Mouse (Mus musculus) thymus, postnatal 25 days (tissue): ENCODE results near the gene Shank3.
A peak's percentile ranks its signal among the peaks of the same experiment; 100 is the strongest.

ENCODE experiments used
- DNase-seq: peaks from one replicate; pipeline ENCODE4 v3.0.0; 2022

Shank3 gene

DNA sequence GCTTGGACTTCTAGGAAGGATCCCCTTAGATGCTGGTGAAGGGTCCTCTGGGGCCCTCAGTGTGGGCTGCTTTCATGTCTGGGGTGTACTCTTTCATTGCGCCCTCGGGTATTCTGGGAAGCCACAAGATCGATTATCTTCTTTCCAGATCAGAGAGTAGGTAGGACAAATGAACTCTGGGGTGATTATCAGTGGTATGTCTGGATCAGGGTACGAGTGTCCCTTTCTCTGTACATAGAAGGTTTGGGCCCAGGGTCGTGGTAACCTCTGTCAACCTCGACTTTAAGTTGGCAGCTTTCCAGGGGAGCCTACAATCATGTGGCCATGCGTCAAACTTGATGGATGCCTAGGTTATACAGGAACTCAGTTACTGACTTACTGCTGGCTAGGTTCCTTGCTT is 26.5 kb downstream of the Shank3 start:
- no peak for DNase-seq

DNA sequence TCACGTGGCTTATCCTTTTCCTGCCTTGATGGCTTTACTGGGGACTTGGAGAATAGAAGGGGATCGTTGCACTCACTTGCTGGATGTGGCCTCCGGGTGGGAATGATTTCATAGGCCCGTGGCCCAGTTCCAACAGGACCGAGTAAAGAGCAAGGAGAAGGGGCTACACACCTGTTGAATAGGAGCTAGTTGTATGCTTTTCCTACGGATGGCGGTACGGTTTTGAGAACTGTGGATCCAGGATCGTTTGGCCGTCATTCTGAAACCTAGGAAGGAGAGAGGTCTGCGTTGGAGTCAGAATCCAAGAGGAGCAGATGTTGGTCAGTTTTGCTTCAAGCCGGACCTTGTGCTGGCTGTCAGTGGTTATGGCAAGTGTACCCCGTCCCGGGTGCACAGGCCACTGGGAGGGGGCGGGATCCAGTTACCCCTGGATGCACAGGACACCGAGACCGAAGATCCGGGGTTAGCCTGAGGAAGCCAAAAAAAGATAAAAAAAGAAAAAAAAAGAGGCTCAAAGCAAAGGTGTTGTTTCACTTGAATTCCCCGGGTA is 27.4 kb downstream of the Shank3 start:
- no peak for DNase-seq

DNA sequence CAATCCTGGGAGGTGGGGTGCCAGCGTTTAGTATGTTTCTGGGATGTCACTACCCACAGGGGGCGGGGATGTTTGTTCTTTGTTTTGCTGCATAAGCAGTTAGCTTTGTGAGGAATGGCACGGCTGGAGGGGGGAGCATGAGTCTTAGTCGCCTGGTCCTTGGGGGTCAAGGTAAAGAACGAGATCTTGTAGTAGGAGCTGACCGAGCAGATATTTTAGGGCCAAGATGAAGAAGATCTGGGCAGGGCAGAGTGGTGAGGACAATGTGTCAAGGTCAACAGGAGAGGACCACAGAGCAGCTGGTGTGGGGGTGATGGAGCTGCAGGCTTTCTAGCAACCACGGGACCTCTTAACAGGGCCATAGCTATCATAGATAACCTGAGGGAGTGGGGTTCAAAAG is 28.0 kb downstream of the Shank3 start:
- no peak for DNase-seq

DNA sequence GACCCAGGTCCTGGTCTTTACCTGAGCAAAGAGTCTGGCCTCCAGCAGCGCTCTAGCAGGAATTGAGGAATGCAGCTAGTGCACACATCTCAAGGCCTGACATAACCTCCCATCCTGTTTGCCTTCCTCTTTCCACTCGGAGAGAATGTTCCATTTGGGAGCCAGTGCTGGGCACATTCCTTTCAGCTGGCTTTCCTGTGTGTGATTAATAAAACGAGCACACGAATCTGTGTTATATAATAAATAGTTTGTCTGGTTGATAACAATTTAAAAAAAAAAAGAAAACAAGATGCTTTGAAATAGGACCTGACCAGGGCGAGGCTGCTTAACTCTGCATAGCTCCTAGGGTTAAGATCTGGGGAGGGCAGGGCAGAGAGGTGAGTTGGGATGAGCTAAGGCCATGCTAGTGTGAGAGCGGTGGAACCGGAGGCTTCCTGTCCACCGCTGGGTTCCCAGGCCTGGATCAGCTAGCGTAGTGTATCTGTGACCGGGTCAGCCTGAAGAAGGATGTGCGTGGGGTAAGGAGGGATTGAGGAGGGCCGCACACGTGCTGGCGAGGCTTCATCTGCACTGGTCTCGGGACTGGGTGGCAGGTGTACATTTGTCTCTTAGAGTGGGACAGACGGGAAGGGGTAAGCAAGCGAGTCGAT is 28.9 kb downstream of the Shank3 start:
- no peak for DNase-seq

DNA sequence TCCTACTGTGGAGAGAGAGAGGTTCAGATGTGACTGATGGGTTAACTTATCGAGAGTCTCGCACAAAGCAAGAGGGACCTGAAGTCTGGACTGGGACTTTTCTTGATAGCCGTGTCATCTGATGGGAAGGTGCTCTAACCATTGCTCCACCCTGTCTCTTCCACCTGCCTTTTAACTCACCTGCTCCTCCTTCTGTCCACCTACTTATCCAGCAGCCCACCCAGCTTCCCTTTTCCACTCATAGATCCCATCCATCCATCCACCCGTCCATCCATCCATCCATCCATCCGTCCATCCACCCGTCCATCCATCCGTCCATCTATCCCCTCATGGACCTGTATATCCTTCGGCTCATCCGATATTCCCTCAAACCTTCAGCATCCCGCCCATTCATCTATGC is 29.5 kb downstream of the Shank3 start:
- no peak for DNase-seq

DNA sequence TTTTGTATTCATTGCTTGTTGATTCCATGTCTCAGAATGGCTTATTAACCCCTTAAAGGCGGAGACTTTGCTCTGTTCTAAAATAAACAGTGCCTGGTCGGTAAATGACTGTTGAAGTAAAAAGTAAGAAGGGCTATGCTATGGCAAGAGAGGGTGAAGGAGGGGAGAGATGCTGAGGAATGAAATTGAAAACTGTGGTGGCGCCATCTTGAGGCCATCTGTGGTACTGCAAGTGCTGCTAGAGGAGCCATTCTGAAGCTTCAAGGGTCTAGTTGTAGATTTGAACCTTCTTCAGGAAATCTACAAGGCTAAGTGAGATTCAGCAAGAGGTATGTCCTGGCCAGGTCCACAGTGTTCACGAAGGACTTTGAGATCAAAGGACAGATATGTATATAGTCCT is 30.9 kb downstream of the Shank3 start:
- DNase-seq = peak; percentile 44

DNA sequence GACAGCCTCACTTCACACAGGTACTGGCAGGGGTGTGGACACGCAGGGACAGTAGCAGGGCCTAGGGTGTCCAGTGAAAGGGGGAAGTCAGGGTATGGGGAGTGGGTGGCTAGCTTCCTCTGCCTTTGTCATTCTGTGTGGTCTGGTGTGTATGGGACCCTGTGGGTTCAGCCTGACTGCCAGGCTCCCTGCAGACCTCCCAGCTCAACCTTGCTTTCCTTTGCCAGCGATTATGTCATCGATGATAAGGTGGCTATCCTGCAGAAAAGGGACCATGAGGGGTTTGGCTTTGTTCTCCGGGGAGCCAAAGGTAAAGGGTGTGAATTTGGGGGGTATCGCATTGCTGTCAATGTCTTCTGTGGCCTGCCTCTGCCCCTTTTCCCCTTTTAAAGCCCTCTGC is 32.0 kb downstream of the Shank3 start:
- DNase-seq = no peak

DNA sequence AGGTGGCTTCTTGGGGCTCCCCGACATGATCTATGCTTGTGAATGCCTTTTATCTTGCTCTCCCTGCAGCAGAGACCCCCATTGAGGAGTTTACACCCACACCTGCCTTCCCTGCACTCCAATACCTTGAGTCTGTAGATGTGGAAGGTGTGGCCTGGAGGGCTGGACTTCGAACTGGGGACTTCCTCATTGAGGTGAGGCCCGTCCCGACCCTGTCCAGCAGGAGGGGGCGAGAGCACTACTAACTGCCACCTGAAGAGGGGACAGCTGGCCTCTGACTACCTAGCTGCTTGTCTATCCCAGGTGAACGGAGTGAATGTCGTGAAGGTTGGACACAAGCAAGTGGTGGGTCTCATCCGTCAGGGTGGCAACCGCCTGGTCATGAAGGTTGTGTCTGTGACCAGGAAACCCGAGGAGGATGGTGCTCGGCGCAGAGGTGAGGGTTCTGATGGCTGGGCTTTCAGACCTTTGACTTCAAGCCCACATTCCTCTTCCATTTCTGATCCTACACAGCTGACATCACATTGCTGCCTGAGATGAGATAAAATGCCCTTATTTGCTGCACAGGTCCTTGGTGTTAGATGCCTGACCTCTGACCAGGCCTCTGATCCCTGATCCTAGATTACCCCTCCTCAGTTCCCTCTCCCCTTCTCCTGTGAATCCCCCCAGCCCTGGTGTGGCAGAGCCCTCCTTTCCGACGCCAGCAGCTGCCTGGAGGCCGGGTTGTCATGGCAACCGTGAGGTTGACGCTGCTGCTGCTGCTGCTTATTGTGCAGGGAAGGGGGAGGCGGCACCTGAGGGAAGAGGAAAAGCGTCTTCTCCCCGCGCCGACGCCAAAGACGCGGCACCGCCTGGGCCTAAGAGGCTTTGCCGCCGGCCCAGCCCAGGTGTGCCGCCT is 32.9 kb downstream of the Shank3 start:
- no peak for DNase-seq

DNA sequence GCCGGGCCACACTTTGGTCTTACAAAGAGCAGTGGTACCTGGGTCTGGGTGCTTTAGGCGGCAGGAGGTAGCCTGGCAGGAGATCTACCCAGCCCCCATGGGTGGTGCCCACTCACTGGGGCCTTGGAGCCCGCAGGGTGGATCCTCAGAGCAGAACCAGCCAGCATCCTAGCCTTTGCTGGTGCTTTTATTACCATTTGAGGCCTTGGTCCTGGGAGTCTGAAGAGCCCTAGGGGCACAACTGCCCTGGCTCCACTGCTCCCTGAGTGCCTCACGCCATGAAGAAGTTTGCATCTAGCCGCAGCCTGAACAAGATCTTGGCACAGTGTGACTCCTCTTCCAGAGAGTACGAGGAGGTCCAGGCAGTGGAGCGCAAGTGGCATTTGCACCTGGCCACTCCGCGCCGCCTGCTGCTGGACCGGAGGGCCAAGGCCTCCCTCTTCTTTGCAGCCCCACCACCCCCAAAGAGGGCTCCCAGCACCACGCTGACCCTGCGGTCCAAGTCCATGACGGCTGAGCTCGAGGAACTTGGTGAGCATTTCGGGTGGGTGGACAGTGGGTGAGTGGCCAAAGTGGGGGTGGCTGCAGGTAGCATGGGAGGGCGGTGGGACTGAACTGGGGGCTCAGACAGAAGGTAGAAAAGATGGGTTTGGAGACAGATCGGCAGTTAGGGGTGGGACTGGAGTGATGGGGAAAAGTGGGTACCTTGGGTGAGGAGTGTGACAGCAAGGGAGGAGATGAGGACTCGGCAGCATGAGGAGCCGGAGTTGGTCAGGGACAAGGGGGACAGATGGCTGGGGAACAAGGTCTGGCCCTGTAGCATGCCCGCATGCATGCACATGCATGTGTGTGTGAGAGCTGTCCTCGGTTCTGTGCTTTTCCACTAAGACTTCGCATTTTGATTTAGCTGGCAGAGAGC is 33.8 kb downstream of the Shank3 start:
- DNase-seq = no peak

DNA sequence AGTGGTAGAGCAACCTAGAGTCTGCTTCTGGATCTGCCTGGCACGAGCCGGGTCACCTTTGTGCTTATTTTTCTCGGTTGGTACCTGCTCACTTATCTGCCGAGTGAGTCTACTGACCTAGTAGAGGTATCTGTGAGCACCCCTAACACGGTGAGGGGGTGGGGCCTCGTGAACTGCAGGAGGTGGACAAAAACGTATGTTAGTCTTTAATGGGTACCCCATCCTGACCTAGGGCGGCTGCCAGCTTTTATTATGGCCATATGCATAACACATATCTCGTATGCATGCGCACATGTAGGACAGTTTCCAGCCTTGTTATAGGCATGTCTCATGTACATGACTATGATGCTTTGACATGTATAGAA is 34.4 kb downstream of the Shank3 start:
- DNase-seq = no peak

DNA sequence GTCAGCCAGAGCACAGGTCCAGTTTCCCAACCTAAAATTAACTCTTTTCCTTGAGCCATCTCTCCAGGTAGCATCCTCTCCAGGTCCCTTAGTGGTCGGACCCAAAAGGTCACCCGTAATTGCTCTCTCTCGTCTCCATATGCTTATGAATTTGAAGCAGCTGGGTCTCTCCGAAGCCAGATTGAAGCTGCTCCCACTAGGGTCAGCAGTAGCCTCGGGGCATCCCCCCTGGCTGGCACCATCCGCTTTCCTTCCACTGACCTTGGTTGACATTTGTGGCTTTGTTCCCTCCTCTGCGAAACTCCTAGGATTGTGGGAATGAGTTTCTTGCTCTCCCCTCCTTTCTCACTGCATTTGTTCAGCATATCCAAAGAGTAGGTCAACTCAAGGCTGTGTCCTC is 44.7 kb downstream of the Shank3 start:
- no peak for DNase-seq

DNA sequence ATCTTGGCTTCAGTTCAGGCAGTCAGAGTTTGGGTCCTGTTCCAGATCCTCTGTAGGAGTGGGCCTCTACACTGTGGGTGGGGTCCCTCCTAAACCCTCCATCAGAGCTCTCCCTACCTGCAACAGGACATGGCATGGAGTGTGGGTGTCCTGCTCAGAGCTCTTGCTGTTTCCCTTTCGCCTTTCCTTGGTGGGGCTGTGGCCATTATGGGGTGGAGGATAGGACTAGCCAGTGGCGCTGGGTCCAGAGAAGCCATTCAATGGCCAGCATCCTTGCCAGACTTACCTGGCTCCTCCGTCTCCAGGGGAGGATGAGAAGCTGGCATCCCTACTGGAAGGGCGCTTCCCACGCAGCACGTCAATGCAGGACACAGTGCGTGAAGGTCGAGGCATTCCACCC is 47.9 kb downstream of the Shank3 start:
- no peak for DNase-seq

DNA sequence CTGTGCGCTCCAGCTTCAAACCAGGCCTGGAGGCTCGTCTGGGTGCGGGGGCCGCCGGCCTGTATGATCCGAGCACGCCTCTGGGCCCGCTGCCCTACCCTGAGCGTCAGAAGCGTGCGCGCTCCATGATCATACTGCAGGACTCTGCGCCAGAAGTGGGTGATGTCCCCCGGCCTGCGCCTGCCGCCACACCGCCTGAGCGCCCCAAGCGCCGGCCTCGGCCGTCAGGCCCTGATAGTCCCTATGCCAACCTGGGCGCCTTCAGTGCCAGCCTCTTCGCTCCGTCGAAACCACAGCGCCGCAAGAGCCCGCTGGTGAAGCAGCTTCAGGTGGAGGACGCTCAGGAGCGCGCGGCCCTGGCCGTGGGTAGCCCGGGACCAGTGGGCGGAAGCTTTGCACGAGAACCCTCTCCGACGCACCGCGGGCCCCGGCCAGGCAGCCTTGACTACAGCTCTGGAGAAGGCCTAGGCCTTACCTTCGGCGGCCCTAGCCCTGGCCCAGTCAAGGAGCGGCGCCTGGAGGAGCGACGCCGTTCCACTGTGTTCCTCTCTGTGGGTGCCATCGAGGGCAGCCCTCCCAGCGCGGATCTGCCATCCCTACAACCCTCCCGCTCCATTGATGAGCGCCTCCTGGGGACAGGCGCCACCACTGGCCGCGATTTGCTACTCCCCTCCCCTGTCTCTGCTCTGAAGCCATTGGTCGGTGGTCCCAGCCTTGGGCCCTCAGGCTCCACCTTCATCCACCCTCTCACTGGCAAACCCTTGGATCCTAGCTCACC is 48.6 kb downstream of the Shank3 start:
- no peak for DNase-seq

DNA sequence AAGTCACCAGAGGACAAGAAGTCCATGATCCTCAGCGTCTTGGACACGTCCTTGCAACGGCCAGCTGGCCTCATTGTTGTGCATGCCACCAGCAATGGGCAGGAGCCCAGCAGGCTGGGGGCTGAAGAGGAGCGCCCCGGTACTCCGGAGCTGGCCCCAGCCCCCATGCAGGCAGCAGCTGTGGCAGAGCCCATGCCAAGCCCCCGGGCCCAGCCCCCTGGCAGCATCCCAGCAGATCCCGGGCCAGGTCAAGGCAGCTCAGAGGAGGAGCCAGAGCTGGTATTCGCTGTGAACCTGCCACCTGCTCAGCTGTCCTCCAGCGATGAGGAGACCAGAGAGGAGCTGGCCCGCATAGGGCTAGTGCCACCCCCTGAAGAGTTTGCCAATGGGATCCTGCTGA is 49.4 kb downstream of the Shank3 start:
- DNase-seq = no peak

DNA sequence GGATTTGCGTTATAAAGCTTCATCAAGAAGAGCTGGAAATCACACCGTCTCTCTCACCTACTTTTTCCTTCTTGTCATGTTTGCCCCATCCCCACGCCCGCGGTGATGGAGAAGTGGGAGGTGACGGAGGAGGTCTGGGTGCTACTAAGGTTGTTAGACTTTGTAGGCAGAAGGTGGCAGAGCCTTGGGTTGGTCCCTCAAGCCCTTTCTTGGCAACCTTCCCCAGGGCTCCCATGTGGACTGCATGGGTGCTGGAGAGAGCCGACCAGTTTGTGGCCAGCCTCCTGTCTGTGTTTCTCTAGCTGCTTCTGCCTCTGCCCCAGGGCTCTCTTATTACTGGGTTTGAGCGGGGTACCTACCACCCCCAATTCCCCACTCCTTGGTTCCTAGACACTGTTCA is 51.1 kb downstream of the Shank3 start:
- DNase-seq = no peak

DNA sequence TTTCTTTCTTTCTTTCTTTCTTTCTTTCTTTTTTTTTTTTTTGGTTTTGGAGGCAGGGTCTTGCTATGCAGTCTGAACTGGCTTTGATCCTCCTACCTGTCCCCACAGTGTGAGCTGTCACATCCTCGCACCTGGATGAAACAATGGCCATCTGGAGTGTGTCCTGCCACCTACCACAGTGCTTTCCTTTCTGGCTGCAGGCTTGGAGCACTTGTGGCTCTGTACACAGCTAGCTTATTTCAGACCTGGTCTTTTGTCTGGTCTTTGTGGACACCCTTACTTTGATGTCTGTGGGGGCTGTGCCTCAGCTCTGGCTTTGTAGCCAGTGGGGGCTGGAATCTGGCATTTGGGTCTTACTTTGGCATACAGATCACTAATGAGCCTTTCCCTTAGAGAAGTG is 52.3 kb downstream of the Shank3 start:
- no peak for DNase-seq

DNA sequence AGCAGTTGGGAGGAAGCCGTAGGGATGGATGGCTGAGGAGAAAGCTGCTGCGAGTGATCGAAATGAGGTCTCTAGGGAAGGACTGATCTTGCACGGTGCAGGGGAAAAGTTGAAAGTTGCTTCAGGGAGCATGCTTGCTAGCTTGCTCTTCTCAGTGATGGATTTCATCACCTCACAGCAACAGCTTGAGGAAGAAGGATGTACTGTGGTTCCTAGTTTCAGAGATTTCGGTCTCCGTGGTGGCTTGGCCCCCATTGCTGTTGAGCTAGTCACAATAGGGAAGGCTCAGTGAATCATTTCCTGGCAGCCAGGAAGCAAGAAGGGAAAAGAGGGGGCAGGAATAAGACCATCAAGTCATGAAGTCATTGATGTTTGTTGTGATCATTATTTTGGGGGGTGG is 56.2 kb downstream of the Shank3 start:
- DNase-seq = no peak

DNA sequence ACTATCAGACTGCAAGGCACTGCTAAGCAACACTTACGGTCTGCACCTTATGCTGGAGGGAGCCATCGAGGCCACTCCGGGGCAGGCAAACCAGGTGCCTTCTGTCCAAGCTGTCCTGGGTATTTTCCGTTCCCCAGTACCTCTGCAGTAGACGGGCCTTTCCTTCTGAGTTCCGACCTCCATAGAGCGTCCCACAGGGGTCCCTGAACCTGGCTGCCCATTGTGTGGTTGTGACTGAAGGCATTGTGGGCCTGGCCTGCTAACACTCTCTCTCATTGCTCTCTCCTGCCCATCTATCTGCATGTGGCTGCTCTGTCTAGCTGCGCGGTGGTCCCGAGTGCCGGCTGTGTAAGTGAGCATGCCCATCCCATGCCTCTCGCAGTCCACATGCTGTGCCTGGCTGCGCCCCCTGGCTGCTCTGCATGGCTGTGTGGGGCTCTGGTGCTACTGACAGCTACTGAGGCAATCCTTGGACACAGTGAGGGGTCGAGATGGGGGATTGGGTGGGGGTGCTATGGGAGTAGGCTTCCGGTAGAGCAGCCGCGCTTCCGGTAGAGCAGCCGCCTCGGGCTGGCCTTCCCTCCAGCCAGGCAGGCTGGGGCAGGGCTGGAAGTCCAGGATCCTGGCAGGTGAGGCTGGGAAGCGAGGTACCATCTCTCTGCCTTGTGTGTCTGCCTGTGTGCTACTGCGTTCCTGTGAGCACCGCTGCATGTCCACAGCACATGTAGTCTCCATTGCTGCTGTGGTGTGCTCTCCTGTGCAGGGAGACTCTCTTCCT is 57.2 kb downstream of the Shank3 start:
- no peak for DNase-seq

DNA sequence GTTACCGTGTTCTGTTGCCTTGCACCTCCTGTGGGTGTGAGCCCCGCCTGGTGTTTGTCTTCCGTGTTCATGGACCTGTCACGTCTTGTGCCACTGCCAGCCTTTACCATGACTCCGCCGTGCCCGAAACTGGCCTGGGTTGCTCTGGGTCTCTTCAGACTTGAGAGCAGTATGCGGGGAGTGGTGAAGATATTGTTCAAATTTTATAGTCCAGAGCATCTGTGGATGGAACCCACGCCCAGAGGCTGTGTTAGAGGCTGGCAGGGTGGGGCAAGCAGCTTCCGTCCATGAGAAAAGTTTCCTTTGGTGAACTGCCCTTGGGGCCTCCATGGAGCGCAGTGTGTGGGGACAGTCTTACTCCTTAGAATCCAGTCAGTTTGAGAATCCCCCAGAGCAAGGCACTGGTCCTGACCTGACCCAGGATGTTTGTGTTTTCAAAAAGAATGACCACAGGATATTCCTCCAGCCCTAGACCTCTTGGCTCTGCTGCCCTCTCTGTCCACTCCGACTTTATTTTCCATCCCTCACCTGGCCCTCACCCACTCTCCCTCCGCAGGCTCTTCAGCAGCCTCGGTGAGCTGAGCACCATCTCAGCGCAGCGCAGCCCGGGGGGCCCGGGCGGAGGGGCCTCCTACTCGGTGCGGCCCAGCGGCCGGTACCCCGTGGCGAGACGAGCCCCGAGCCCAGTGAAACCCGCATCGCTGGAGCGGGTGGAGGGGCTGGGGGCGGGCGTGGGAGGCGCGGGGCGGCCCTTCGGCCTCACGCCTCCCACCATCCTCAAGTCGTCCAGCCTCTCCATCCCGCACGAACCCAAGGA is 58.0 kb downstream of the Shank3 start:
- DNase-seq = no peak

DNA sequence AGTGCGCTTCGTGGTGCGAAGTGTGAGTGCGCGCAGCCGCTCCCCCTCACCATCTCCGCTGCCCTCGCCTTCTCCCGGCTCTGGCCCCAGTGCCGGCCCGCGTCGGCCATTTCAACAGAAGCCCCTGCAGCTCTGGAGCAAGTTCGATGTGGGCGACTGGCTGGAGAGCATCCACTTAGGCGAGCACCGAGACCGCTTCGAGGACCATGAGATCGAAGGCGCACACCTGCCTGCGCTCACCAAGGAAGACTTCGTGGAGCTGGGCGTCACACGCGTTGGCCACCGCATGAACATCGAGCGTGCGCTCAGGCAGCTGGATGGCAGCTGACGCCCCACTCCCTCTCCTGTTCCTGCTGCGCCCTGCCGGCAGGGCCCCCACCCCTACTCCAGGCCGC is 58.6 kb downstream of the Shank3 start:
- DNase-seq = no peak
